ENCODE assay signal across 22 mouse cellular contexts in the genomic region with DNA sequence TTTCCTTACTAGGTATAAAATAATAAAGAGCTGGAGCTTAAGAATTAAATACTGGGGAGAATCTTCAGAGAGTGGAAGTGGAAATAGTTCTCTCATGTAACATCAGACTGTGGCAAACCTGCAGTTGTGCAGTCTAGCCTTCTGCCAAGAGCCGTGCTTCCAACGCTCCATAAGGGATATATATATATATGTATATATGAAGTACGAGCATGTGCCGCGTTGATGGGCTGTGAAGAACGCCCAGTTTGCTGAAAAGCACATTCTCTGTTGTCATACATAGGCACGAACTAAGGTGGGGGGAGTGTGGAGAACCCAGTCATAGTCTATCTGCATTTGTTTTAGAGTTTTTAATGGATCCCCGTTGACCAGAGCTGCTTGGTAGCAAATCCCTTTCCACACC.
DNase-seq lines count a peak whose midpoint lies in the region; ATAC-seq and TF ChIP-seq lines count a peak whose summit lies in the region.
"Had no signal": no experiment of that assay in that cellular context is flagged by ENCODE, and none has a peak within 500 bp of the region (broad histone marks: within the 10 kb centered on the region; RNA-seq: fewer than 3 reads in every experiment).

No protein-coding gene starts in this region.

- H3K4me1 ChIP-seq in forebrain, embryonic 13.5 days: no peaks in the 10 kb centered on the region
- no peaks in the 10 kb centered on the region for H3K4me1 ChIP-seq in forebrain, embryonic 10.5 days
- no peaks in the 10 kb centered on the region for H3K4me1 ChIP-seq in hindbrain, postnatal 0 days (ENCODE audit: insufficient read depth, low read length)
- H3K4me1 ChIP-seq in hindbrain, embryonic 10.5 days (replicated peaks): no peaks in the 10 kb centered on the region
- H3K4me1 ChIP-seq in neural tube, embryonic 13.5 days (replicated peaks): peaks cover 9% of the 10 kb centered on the region; the same call in 1 of the 2 replicates
- H3K4me1 ChIP-seq in forebrain, embryonic 16.5 days (replicated peaks; ENCODE audit: control insufficient read depth, insufficient read depth, low read length): no peaks in the 10 kb centered on the region
- no peaks in the 10 kb centered on the region for H3K4me1 ChIP-seq in stomach, postnatal 0 days (replicated peaks; ENCODE audit: control insufficient read depth, insufficient read depth)
- H3K4me1 ChIP-seq: embryonic facial prominence, embryonic 10.5 days; heart, embryonic 10.5 days had no signal

- 92% methylated on average over 8 of the region's 8 CpGs for WGBS in forebrain, embryonic 13.5 days
- WGBS in forebrain, embryonic 10.5 days: 96% methylated on average over 8 of the region's 8 CpGs
- WGBS in hindbrain, postnatal 0 days: 82% methylated on average over 8 of the region's 8 CpGs
- WGBS in hindbrain, embryonic 10.5 days: 95% methylated on average over 8 of the region's 8 CpGs
- 79% methylated on average over 8 of the region's 8 CpGs for WGBS in neural tube, embryonic 13.5 days
- 73% methylated on average over 8 of the region's 8 CpGs for WGBS in forebrain, embryonic 16.5 days
- WGBS in stomach, postnatal 0 days: 91% methylated on average over 8 of the region's 8 CpGs

- no peaks in the 10 kb centered on the region for H3K36me3 ChIP-seq in forebrain, embryonic 13.5 days (ENCODE audit: poor library complexity, severe bottlenecking)
- H3K36me3 ChIP-seq in forebrain, embryonic 10.5 days (replicated peaks): no peaks in the 10 kb centered on the region
- no peaks in the 10 kb centered on the region for H3K36me3 ChIP-seq in hindbrain, postnatal 0 days (ENCODE audit: insufficient read depth, low read length)
- no peaks in the 10 kb centered on the region for H3K36me3 ChIP-seq in hindbrain, embryonic 10.5 days
- 0 out of 2 replicates have a peak, but pooled peaks cover under 1% of the 10 kb centered on the region for H3K36me3 ChIP-seq in neural tube, embryonic 13.5 days
- H3K36me3 ChIP-seq in forebrain, embryonic 16.5 days (ENCODE audit: control insufficient read depth, insufficient read depth): no peaks in the 10 kb centered on the region
- no peaks in the 10 kb centered on the region for H3K36me3 ChIP-seq in stomach, postnatal 0 days (ENCODE audit: control insufficient read depth, insufficient read depth, low read length)
- H3K36me3 ChIP-seq: embryonic facial prominence, embryonic 10.5 days; G1E; heart, embryonic 10.5 days had no signal

- no peak overlapping the region for H3K9ac ChIP-seq in forebrain, embryonic 13.5 days
- no peak overlapping the region for H3K9ac ChIP-seq in hindbrain, postnatal 0 days (replicated peaks; ENCODE audit: low read length)
- no peak overlapping the region for H3K9ac ChIP-seq in neural tube, embryonic 13.5 days
- H3K9ac ChIP-seq in forebrain, embryonic 16.5 days (replicated peaks; ENCODE audit: low read depth, low read length): no peak overlapping the region
- H3K9ac ChIP-seq in stomach, postnatal 0 days (ENCODE audit: low read length): no peak overlapping the region
- H3K9ac ChIP-seq: hindbrain, embryonic 14.5 days had no signal

- no peak for TF ChIP-seq CTCF in hindbrain, postnatal 0 days (IDR thresholded peaks at IDR 0.05; ENCODE audit: low read depth)
- no peak for TF ChIP-seq CTCF in stomach, postnatal 0 days (IDR thresholded peaks at IDR 0.05; ENCODE audit: low read depth)

- no peak for DNase-seq in forebrain, embryonic 10.5 days (ENCODE audit: extremely low spot score, low spot score)
- peak; percentile 3 for DNase-seq in hindbrain, postnatal 0 days (ENCODE audit: low spot score)
- DNase-seq in hindbrain, embryonic 10.5 days (ENCODE audit: low spot score): no peak
- no peak for DNase-seq in neural tube, embryonic 10.5 days (ENCODE audit: extremely low spot score, low spot score)
- DNase-seq in stomach, postnatal 0 days (ENCODE audit: low spot score): no peak
- DNase-seq: adrenal gland, adult 8-10 months; adrenal gland, postnatal 36 days; B cell, adult 2 months; cerebellum, adult 11-12 months; cerebellum, adult 9-10 months; gastrocnemius, postnatal 10 days; heart, adult 18-20 months; heart, postnatal 10 days had no signal

- no peak for TF ChIP-seq EP300 in stomach, postnatal 0 days (optimal IDR thresholded peaks at IDR 0.05)

- peak; percentile 36; the same call in 1 of the 2 replicates for ATAC-seq in forebrain, embryonic 13.5 days
- ATAC-seq in hindbrain, postnatal 0 days: no peak
- no peak for ATAC-seq in neural tube, embryonic 13.5 days (ENCODE audit: low read depth)
- peak; percentile 67 for ATAC-seq in forebrain, embryonic 16.5 days
- no peak for ATAC-seq in stomach, postnatal 0 days (ENCODE audit: low FRiP score, low TSS enrichment)
- ATAC-seq: CD4-positive, CD25-positive, alpha-beta regulatory T cell, adult 4 months; intestine, embryonic 16.5 days had no signal

- H3K27ac ChIP-seq in forebrain, embryonic 13.5 days: no peak overlapping the region
- H3K27ac ChIP-seq in forebrain, embryonic 10.5 days: no peak overlapping the region
- H3K27ac ChIP-seq in hindbrain, postnatal 0 days: no peak overlapping the region
- H3K27ac ChIP-seq in hindbrain, embryonic 10.5 days: no peak overlapping the region
- no peak overlapping the region for H3K27ac ChIP-seq in neural tube, embryonic 13.5 days (replicated peaks)
- no peak overlapping the region for H3K27ac ChIP-seq in forebrain, embryonic 16.5 days (ENCODE audit: low read length)
- no peak overlapping the region for H3K27ac ChIP-seq in stomach, postnatal 0 days (replicated peaks)
- H3K27ac ChIP-seq: embryonic facial prominence, embryonic 10.5 days; heart, embryonic 10.5 days; hindbrain, embryonic 14.5 days had no signal

- H3K27me3 ChIP-seq in forebrain, embryonic 13.5 days: no peaks in the 10 kb centered on the region
- no peaks in the 10 kb centered on the region for H3K27me3 ChIP-seq in forebrain, embryonic 10.5 days (ENCODE audit: poor library complexity, severe bottlenecking)
- H3K27me3 ChIP-seq in hindbrain, postnatal 0 days (ENCODE audit: insufficient read depth, low read length): no peaks in the 10 kb centered on the region
- H3K27me3 ChIP-seq in hindbrain, embryonic 10.5 days (ENCODE audit: insufficient read depth, poor library complexity, severe bottlenecking): no peaks in the 10 kb centered on the region
- H3K27me3 ChIP-seq in neural tube, embryonic 13.5 days: no peaks in the 10 kb centered on the region
- H3K27me3 ChIP-seq in forebrain, embryonic 16.5 days (replicated peaks; ENCODE audit: control insufficient read depth, insufficient read depth, low read length): no peaks in the 10 kb centered on the region
- H3K27me3 ChIP-seq in stomach, postnatal 0 days (ENCODE audit: control insufficient read depth, insufficient read depth, low read length): no peaks in the 10 kb centered on the region

- no peak overlapping the region for H3K4me3 ChIP-seq in forebrain, embryonic 13.5 days
- H3K4me3 ChIP-seq in forebrain, embryonic 10.5 days: no peak overlapping the region
- H3K4me3 ChIP-seq in hindbrain, postnatal 0 days (ENCODE audit: low read length): no peak overlapping the region
- no peak overlapping the region for H3K4me3 ChIP-seq in hindbrain, embryonic 10.5 days
- no peak overlapping the region for H3K4me3 ChIP-seq in neural tube, embryonic 13.5 days
- H3K4me3 ChIP-seq in forebrain, embryonic 16.5 days (replicated peaks; ENCODE audit: low read length): no peak overlapping the region
- H3K4me3 ChIP-seq in stomach, postnatal 0 days (ENCODE audit: low read depth, low read length): no peak overlapping the region
- H3K4me3 ChIP-seq: embryonic facial prominence, embryonic 10.5 days; heart, embryonic 10.5 days had no signal

- H3K9me3 ChIP-seq in forebrain, embryonic 13.5 days (replicated peaks): no peaks in the 10 kb centered on the region
- H3K9me3 ChIP-seq in forebrain, embryonic 10.5 days: no peaks in the 10 kb centered on the region
- no peaks in the 10 kb centered on the region for H3K9me3 ChIP-seq in hindbrain, postnatal 0 days (ENCODE audit: low read length)
- no peaks in the 10 kb centered on the region for H3K9me3 ChIP-seq in hindbrain, embryonic 10.5 days
- no peaks in the 10 kb centered on the region for H3K9me3 ChIP-seq in neural tube, embryonic 13.5 days
- no peaks in the 10 kb centered on the region for H3K9me3 ChIP-seq in forebrain, embryonic 16.5 days (ENCODE audit: control insufficient read depth, low read length)
- H3K9me3 ChIP-seq in stomach, postnatal 0 days (ENCODE audit: control insufficient read depth, low read length): no peaks in the 10 kb centered on the region
- H3K9me3 ChIP-seq: embryonic facial prominence, embryonic 10.5 days; G1E; heart, embryonic 10.5 days had no signal

- H3K4me2 ChIP-seq in forebrain, embryonic 13.5 days: no peak overlapping the region
- H3K4me2 ChIP-seq in hindbrain, postnatal 0 days (ENCODE audit: low read depth, low read length): no peak overlapping the region
- peak overlapping the region; percentile 4; the same call in 1 of the 2 replicates for H3K4me2 ChIP-seq in neural tube, embryonic 13.5 days
- no peak overlapping the region for H3K4me2 ChIP-seq in forebrain, embryonic 16.5 days (ENCODE audit: low read length)
- H3K4me2 ChIP-seq in stomach, postnatal 0 days (replicated peaks; ENCODE audit: low read depth): no peak overlapping the region
- H3K4me2 ChIP-seq: hindbrain, embryonic 14.5 days had no signal

Comparison
In these comparisons a context has a peak if more than half of its experiments do, and no peak if none do; other contexts are left out.
1. ATAC-seq: peak in forebrain, embryonic 13.5 days (single experiment) and forebrain, embryonic 16.5 days (single experiment); none in hindbrain, postnatal 0 days (single experiment), neural tube, embryonic 13.5 days (single experiment) and stomach, postnatal 0 days (single experiment).